Mouse (Mus musculus) forebrain, embryonic 12.5 days (tissue): ENCODE data around the gene Grk6. TPM values are rescaled to one million over a fixed set of nuclear protein-coding genes. Genes with fewer than 3 reads are reported as not detected.

Source experiments
- ATAC-seq: fragments of 200-750 bp; cut with Nextera tagmentation; 2 replicates; pipeline ENCODE4 v1.8.0; 2017; ENCODE audit warnings: moderate TSS enrichment; ENCODE audit not compliant: low FRiP score
- H3K27ac ChIP-seq: fragments of 300-500 bp; sonication (generic); 2 replicates; pipeline ENCODE4 v1.5.1; 2016; ENCODE audit warnings: mild to moderate bottlenecking
- H3K27me3 ChIP-seq: fragments of 300-500 bp; sonication (generic); 2 replicates; pipeline ENCODE4 v1.6.1; 2016; ENCODE audit warnings: mild to moderate bottlenecking
- H3K36me3 ChIP-seq: fragments of 300-500 bp; sonication (generic); replicated peaks from 2 replicates; pipeline ENCODE4 v1.6.1; 2016; ENCODE audit warnings: mild to moderate bottlenecking
- H3K4me1 ChIP-seq: fragments of 300-500 bp; sonication (generic); 2 replicates; pipeline ENCODE4 v1.6.1; 2016
- H3K4me2 ChIP-seq: fragments of 300-500 bp; sonication (generic); 2 replicates; pipeline ENCODE4 v1.6.1; 2016; ENCODE audit warnings: mild to moderate bottlenecking, moderate library complexity
- H3K4me3 ChIP-seq: fragments of 300-500 bp; sonication (generic); replicated peaks from 2 replicates; pipeline ENCODE4 v1.5.1; 2016; ENCODE audit warnings: mild to moderate bottlenecking
- H3K9ac ChIP-seq: fragments of 300-500 bp; sonication (generic); 2 replicates; pipeline ENCODE4 v1.6.1; 2016; ENCODE audit warnings: mild to moderate bottlenecking
- H3K9me3 ChIP-seq: fragments of 300-500 bp; sonication (generic); 2 replicates; pipeline ENCODE4 v1.6.1; 2016
- WGBS: fragments of 180-500 bp; shearing (Covaris S2); methylation state at CpG from one replicate; pipeline ENCODE4 v1.1.7; 2016; 5-methylcytosine and 5-hydroxymethylcytosine counted together
- polyA plus RNA-seq: library from polyadenylated mRNA; unstranded; fragments of >200 nt; fragmentation: Nextera tagmentation; extraction: Ambion mirVana; gene quantifications from 2 replicates; pipeline ENCODE4 v1.2.1, GENCODE M21; 2016

Gene Grk6
- polyA plus RNA-seq, 1 experiment from 2014 or later = 58.1 TPM

DNA sequence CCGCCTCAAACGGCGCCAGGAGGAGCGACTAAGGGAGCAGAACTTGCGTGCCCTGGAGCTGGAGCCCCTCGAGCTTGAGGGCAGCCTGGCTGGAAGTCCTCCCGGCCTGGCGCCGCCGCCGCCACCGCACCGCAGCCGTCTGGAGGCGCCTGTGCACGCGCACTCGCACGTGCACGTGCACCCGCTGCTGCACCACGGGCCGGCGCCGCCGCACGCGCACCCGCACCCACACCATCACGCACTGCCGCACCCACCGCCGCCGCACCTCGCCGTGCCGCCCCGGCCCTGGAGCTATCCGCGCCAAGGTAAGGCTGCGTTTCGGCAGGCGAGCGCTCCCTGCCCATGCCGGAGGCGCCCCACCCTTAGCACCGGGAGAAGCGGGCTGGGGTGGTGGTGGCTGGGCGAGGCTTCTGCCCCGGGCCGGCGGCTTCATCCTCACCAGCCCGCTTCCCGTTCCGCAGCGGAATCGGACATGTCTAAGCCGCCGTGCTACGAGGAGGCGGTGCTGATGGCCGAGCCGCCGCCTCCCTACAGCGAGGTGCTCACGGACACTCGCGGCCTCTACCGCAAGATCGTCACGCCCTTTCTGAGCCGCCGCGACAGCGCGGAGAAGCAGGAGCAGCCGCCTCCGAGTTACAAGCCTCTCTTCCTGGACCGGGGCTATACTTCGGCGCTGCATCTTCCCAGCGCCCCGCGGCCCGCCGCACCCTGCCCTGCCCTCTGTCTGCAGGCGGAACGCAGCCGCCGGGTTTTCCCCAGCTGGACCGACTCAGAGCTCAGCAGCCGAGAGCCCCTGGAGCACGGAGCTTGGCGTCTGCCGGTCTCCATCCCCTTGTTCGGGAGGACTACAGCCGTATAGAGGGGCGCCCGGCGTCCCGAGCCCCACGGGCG is 27.5 kb downstream of the Grk6 start:
- Histone ChIP-seq H3K9ac (peak overlapping the region; percentile 79), H3K4me1 (peaks cover 87% of the 10 kb centered on the region), H3K27me3 (no peaks in the 10 kb centered on the region), H3K27ac (peak overlapping the region; percentile 89), H3K4me2 (peak overlapping the region; percentile 99), H3K9me3 (no peaks in the 10 kb centered on the region), H3K36me3 (peaks cover 42% of the 10 kb centered on the region), H3K4me3 (peak overlapping the region; percentile 57)
- under 1% methylated on average over 97 of the region's 103 CpGs for WGBS
- peak; percentile 40 for ATAC-seq

DNA sequence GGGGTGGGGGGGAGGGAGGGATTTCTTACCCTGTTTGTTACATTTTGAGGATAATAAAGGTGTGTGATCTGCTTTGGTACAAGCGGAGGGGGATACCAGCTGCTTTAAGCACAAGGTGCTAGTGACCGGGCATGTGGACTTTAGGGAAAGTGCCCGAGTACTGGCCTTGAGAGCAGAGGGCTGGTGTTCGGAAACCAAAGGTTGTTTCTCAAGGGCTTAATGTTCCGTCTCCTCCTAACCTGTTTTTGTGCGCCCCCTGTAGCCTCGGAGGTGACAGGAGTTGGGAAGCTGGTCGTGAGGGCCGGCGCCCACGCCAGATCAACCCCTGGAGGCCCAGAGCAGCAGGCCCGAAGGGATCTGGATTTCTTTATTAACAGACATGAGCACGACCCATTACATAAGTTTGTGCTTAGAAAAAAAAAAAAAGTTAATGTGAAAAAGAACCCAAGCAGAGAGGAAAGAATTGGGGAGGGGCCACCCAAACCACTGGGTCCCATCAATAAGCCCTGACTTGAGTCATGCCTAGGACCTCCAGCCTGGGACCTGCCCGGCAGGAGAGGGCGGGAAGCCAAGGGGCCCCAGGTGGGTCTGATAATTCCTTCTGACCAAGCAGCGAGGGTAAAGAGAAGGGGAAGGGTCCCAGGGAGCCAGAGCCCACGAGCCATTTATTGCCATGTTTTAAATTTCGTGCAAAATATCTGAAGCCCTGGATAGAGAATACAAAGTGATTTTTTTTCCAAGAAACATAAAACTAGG is 28.4 kb downstream of the Grk6 start:
- H3K4me3 ChIP-seq = peak overlapping the region; percentile 57
- no peak for ATAC-seq
- peaks cover 80% of the 10 kb centered on the region for H3K4me1 ChIP-seq
- peaks cover 51% of the 10 kb centered on the region for H3K36me3 ChIP-seq
- H3K9me3 ChIP-seq = no peaks in the 10 kb centered on the region
- WGBS = 18% methylated on average over 18 of the region's 18 CpGs
- peak overlapping the region; percentile 79 for H3K9ac ChIP-seq
- no peaks in the 10 kb centered on the region for H3K27me3 ChIP-seq
- peak overlapping the region; percentile 89 for H3K27ac ChIP-seq
- H3K4me2 ChIP-seq = peak overlapping the region; percentile 99

DNA sequence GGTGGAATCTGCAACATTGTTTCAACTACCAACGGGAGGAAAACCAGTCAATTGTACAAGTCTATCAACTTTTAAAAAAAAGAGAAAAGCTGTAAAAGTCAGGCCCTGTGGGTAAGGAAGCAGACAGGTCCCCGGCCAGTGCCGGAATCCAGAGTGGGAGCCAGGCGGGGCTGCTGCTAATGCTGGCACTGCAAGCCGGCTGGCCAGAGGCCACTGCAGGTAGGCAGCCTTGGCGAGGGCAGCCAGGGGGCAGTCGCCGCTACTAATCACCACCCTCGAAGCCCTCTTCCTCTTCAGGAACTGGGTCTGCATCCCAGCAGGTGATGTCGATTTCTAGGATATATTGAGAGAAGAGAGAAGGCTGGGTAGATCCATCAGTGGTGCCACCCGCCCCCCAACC is 29.1 kb downstream of the Grk6 start:
- Histone ChIP-seq H3K27ac (peak overlapping the region; percentile 50; the same call in 1 of the 2 replicates), H3K27me3 (no peaks in the 10 kb centered on the region), H3K4me3 (no peak overlapping the region; the same call in 1 of the 2 replicates), H3K4me2 (peak overlapping the region; percentile 19; the same call in 1 of the 2 replicates), H3K4me1 (peaks cover 73% of the 10 kb centered on the region), H3K36me3 (peaks cover 56% of the 10 kb centered on the region), H3K9ac (no peak overlapping the region), H3K9me3 (no peaks in the 10 kb centered on the region)
- ATAC-seq = no peak
- 66% methylated on average over 11 of the region's 11 CpGs for WGBS

- Histone ChIP-seq H3K4me2 (peak overlapping the region; percentile 19), H3K9ac (peak overlapping the region; percentile 33; the same call in 1 of the 2 replicates), H3K27me3 (no peaks in the 10 kb centered on the region), H3K36me3 (peaks cover 63% of the 10 kb centered on the region), H3K4me3 (no peak overlapping the region), H3K4me1 (peaks cover 66% of the 10 kb centered on the region), H3K27ac (peak overlapping the region; percentile 82), H3K9me3 (no peaks in the 10 kb centered on the region)
- WGBS = 23% methylated on average over 5 of the region's 5 CpGs
- ATAC-seq = peak; percentile 27
Measured at GRCm38 (mm10) chr13:55474621-55475069, 29.8 kb downstream of the Grk6 start.

DNA sequence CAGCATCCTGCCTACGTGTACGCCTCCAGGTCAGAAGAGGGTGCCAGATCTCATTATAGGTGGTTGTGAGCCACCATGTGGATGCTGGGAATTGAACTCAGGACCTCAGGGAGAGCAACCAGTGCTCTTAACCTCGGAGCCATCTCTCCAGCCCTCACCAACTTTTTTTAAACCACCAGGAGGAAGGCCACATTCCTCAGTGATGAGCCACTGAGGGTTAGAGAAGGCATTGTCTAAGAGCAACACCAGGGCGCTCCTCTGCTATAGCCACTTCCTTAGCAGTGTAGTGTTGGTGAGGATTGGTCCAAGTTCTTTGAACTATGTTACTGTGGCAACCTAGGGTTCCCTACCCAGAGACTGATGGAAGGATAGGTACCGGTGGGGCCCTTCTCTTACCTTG is 30.9 kb downstream of the Grk6 start:
- no peak for ATAC-seq
- Histone ChIP-seq H3K4me3 (no peak overlapping the region), H3K27ac (peak overlapping the region; percentile 82), H3K27me3 (no peaks in the 10 kb centered on the region), H3K36me3 (peaks cover 74% of the 10 kb centered on the region), H3K4me2 (no peak overlapping the region), H3K9me3 (no peaks in the 10 kb centered on the region), H3K9ac (no peak overlapping the region), H3K4me1 (peaks cover 55% of the 10 kb centered on the region)
- 93% methylated on average over 5 of the region's 5 CpGs for WGBS

DNA sequence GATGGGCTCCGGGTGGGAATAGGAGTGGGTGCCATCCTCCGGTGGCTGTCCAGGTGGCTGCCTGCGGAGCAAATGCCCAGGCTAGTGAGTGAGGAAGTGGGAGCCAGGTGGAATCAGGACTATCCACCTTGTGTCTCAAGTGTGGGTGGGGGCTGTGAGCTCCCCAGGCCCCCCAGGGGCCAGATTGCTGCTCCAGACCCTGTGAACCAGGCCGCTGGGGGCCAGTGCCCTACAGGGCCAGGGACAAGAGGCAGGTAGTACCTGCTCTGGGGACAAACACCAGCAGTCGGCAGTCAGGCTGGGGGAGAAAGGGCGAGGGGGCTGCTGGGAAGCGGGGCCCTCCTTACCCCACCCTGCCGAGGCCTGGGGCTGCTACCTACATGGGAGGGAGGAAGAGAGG is 31.4 kb downstream of the Grk6 start:
- peaks cover 79% of the 10 kb centered on the region for H3K36me3 ChIP-seq
- H3K4me1 ChIP-seq = peaks cover 50% of the 10 kb centered on the region
- no peak for ATAC-seq
- no peaks in the 10 kb centered on the region for H3K27me3 ChIP-seq
- H3K9me3 ChIP-seq = no peaks in the 10 kb centered on the region
- no peak overlapping the region for H3K4me2 ChIP-seq
- peak overlapping the region; percentile 57 for H3K27ac ChIP-seq
- no peak overlapping the region for H3K9ac ChIP-seq
- WGBS = 91% methylated on average over 8 of the region's 8 CpGs
- H3K4me3 ChIP-seq = no peak overlapping the region

- Histone ChIP-seq H3K27me3 (no peaks in the 10 kb centered on the region), H3K27ac (0 out of 2 replicates have a peak overlapping the region, but pooled peaks have one; percentile 8), H3K4me3 (no peak overlapping the region), H3K36me3 (peaks cover 91% of the 10 kb centered on the region), H3K4me2 (no peak overlapping the region), H3K9me3 (no peaks in the 10 kb centered on the region), H3K9ac (no peak overlapping the region), H3K4me1 (peaks cover 41% of the 10 kb centered on the region)
- WGBS = 73% methylated on average over 16 of the region's 16 CpGs
- ATAC-seq = no peak
Measured at GRCm38 (mm10) chr13:55477492-55477891, 32.6 kb downstream of the Grk6 start.

- ATAC-seq = no peak
- no peaks in the 10 kb centered on the region for H3K9me3 ChIP-seq
- H3K27ac ChIP-seq = 0 out of 2 replicates have a peak overlapping the region, but pooled peaks have one; percentile 8
- 48% methylated on average over 5 of the region's 5 CpGs for WGBS
- H3K9ac ChIP-seq = no peak overlapping the region
- H3K4me3 ChIP-seq = no peak overlapping the region
- H3K27me3 ChIP-seq = no peaks in the 10 kb centered on the region
- H3K36me3 ChIP-seq = peaks cover 96% of the 10 kb centered on the region
- H3K4me2 ChIP-seq = no peak overlapping the region
- peaks cover 41% of the 10 kb centered on the region for H3K4me1 ChIP-seq
Measured at GRCm38 (mm10) chr13:55478036-55478435, 33.2 kb downstream of the Grk6 start.

- Histone ChIP-seq H3K4me1 (peaks cover 41% of the 10 kb centered on the region), H3K4me3 (no peak overlapping the region), H3K36me3 (peaks cover 92% of the 10 kb centered on the region), H3K9me3 (no peaks in the 10 kb centered on the region), H3K27ac (0 out of 2 replicates have a peak overlapping the region, but pooled peaks have one; percentile 31), H3K4me2 (no peak overlapping the region), H3K9ac (no peak overlapping the region), H3K27me3 (no peaks in the 10 kb centered on the region)
- ATAC-seq = no peak
- WGBS = 86% methylated on average over 7 of the region's 7 CpGs
Measured at GRCm38 (mm10) chr13:55479008-55479407, 34.1 kb downstream of the Grk6 start.

DNA sequence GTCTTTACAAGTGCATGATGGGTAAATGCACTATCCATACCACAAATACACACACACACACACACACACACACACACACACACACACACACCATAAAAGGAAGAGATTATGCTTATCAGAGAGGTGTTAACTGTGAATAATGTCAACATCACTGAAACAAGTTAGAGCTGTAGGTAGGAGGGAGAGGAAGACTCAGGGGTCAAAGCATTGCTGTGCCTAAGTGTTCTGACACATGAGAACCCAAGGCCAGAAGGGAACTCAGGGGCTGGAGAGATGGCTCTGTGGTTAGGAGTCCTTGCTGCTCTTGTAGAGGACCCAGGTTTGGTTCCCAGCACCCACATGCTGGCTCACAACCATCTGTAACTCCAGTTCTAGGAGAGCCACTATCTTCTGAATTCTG is 35.1 kb downstream of the Grk6 start:
- no peak for ATAC-seq
- Histone ChIP-seq H3K9me3 (no peaks in the 10 kb centered on the region), H3K4me2 (no peak overlapping the region), H3K4me1 (peaks cover 41% of the 10 kb centered on the region), H3K27me3 (no peaks in the 10 kb centered on the region), H3K9ac (no peak overlapping the region), H3K36me3 (peaks cover 82% of the 10 kb centered on the region), H3K27ac (peak overlapping the region; percentile 1; the same call in 1 of the 2 replicates), H3K4me3 (no peak overlapping the region)

GRCm38 (mm10) chr13:55482542-55482941 is 37.7 kb downstream of the Grk6 start:
- no peak for ATAC-seq
- Histone ChIP-seq H3K9ac (0 out of 2 replicates have a peak overlapping the region, but pooled peaks have one; percentile 100), H3K36me3 (peaks cover 59% of the 10 kb centered on the region), H3K4me3 (no peak overlapping the region), H3K4me1 (peaks cover 43% of the 10 kb centered on the region), H3K27me3 (no peaks in the 10 kb centered on the region), H3K4me2 (peak overlapping the region; percentile 75), H3K9me3 (no peaks in the 10 kb centered on the region), H3K27ac (peak overlapping the region; percentile 99; the same call in 1 of the 2 replicates)
- WGBS = 87% methylated on average over 7 of the region's 7 CpGs

DNA sequence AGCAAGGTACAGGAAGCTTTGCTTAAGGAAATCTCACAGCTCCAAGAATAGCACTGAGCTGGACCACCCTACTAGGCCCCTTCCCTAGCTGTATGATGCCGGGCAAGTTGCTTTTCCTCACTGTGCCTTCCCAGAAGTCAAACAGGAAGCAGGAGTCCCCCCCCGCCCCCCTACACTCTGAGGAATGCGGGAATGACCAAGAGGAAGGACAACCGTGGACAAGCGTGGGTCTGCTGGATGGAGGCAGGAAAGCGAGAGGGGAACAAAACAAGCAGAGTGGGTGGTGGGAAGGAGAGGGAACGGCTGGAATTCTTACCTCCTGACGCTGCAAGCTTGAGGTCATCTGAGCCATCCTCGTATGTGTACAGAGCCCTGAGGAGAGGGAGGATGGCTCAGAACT is 38.2 kb downstream of the Grk6 start:
- Histone ChIP-seq H3K4me1 (peaks cover 44% of the 10 kb centered on the region), H3K9ac (peak overlapping the region; percentile 100), H3K36me3 (peaks cover 54% of the 10 kb centered on the region), H3K27ac (peak overlapping the region; percentile 99), H3K27me3 (no peaks in the 10 kb centered on the region), H3K4me3 (peak overlapping the region; percentile 98), H3K9me3 (no peaks in the 10 kb centered on the region), H3K4me2 (peak overlapping the region; percentile 75)
- no peak for ATAC-seq
- 59% methylated on average over 9 of the region's 9 CpGs for WGBS
